Mouse (Mus musculus) spleen, postnatal 36 days (tissue): ENCODE results near the gene Pcolce.
"Not testable (repeated sequence)": the region's sequence is repeated elsewhere in the genome, so short reads cannot be mapped to it uniquely, and the experiment has no call there.

Experiments
- DNase-seq, 2 experiments: peaks; one replicate each; pipeline ENCODE4 v3.0.0; 2022; ENCODE audit warnings: low spot score in 2 of 2, mixed read lengths in 1 of 2

Pcolce gene

GRCm38 (mm10) chr5:137629906-137630545, 16.4 kb upstream of the Pcolce start:
- DNase-seq: peak; percentile 45

GRCm38 (mm10) chr5:137629306-137629721, 15.7 kb upstream of the Pcolce start:
- peak; percentile 85 to 86 for DNase-seq

- DNase-seq: peak; percentile 100
Measured at GRCm38 (mm10) chr5:137628498-137629305, 15.1 kb upstream of the Pcolce start, which contains the start of the genes Fbxo24, Lrch4 and Gm20605. Fbxo24 (minus strand) TSS chr5:137629002. Lrch4 (plus strand) TSS chr5:137629121. Gm20605 (plus strand) TSS chr5:137629175.

- DNase-seq: peak; percentile 39 to 53
Measured at GRCm38 (mm10) chr5:137627991-137628390, 14.4 kb upstream of the Pcolce start.

GRCm38 (mm10) chr5:137623937-137624530, 10.4 kb upstream of the Pcolce start:
- DNase-seq: no peak

- DNase-seq: no peak
Measured at GRCm38 (mm10) chr5:137615347-137615746, 1.8 kb upstream of the Pcolce start.

- not testable (repeated sequence) for DNase-seq
Measured at GRCm38 (mm10) chr5:137614921-137615320, 1.3 kb upstream of the Pcolce start.

- DNase-seq: no peak
Measured at GRCm38 (mm10) chr5:137613076-137613475, 508 bp downstream of the Pcolce start.

GRCm38 (mm10) chr5:137611245-137611602, 2.4 kb downstream of the Pcolce start:
- no peak for DNase-seq

- DNase-seq: peak; percentile 27 to 38
Measured at GRCm38 (mm10) chr5:137610548-137611244, 2.9 kb downstream of the Pcolce start.

- DNase-seq: no peak
Measured at GRCm38 (mm10) chr5:137610056-137610455, 3.5 kb downstream of the Pcolce start.

GRCm38 (mm10) chr5:137609292-137609691, 4.3 kb downstream of the Pcolce start:
- DNase-seq: peak in 1 of 2 experiments; percentile 43

GRCm38 (mm10) chr5:137608654-137609190, 4.9 kb downstream of the Pcolce start:
- DNase-seq: no peak

- DNase-seq: no peak
Measured at GRCm38 (mm10) chr5:137607860-137608653, 5.5 kb downstream of the Pcolce start.

GRCm38 (mm10) chr5:137601365-137601729, 12.2 kb downstream of the Pcolce start:
- DNase-seq: peak in 1 of 2 experiments; percentile 29

GRCm38 (mm10) chr5:137600619-137601364, 12.8 kb downstream of the Pcolce start, which contains the start of gene Mospd3:
Mospd3 (minus strand) TSS chr5:137601058.
- peak; percentile 95 to 97 for DNase-seq

- no peak for DNase-seq
Measured at GRCm38 (mm10) chr5:137600281-137600618, 13.3 kb downstream of the Pcolce start.

- DNase-seq: no peak
Measured at GRCm38 (mm10) chr5:137599600-137599999, 14.0 kb downstream of the Pcolce start.

GRCm38 (mm10) chr5:137598100-137598826, 15.3 kb downstream of the Pcolce start:
- DNase-seq: no peak
